Mouse (Mus musculus) intestine, embryonic 15.5 days (tissue): ENCODE measurements at regions not wholly inside any gene's neighbourhood (a gene's known extent, or its start where the extent isn't known, plus 50 kb on each side); places are given as distances from the start of the nearest gene placed in this dataset.

Experiments
- ATAC-seq: fragments of 200-750 bp; cut with Nextera tagmentation; 2 replicates; pipeline ENCODE4 v1.8.0; 2017; ENCODE audit warnings: moderate TSS enrichment, moderate library complexity
- H3K27ac ChIP-seq: fragments of 300-500 bp; sonication (generic); 2 replicates; pipeline ENCODE4 v1.5.1; 2015; ENCODE audit warnings: mild to moderate bottlenecking, inconsistent platforms
- H3K27me3 ChIP-seq: fragments of 300-500 bp; sonication (generic); replicated peaks from 2 replicates; pipeline ENCODE4 v1.6.1; 2015; ENCODE audit warnings: inconsistent platforms
- H3K36me3 ChIP-seq: fragments of 300-500 bp; sonication (generic); 2 replicates; pipeline ENCODE4 v1.6.1; 2015; ENCODE audit warnings: inconsistent platforms
- H3K4me1 ChIP-seq: fragments of 300-500 bp; sonication (generic); replicated peaks from 2 replicates; pipeline ENCODE4 v1.6.1; 2015; ENCODE audit warnings: inconsistent platforms
- H3K4me2 ChIP-seq: fragments of 300-500 bp; sonication (generic); replicated peaks from 2 replicates; pipeline ENCODE4 v1.6.1; 2015; ENCODE audit warnings: mild to moderate bottlenecking, inconsistent platforms
- H3K4me3 ChIP-seq: fragments of 300-500 bp; sonication (generic); replicated peaks from 2 replicates; pipeline ENCODE4 v1.5.1; 2015; ENCODE audit warnings: inconsistent platforms
- H3K9ac ChIP-seq: fragments of 300-500 bp; sonication (generic); 2 replicates; pipeline ENCODE4 v1.6.1; 2015; ENCODE audit warnings: inconsistent platforms
- H3K9me3 ChIP-seq: fragments of 300-500 bp; sonication (generic); 2 replicates; pipeline ENCODE4 v1.6.1; 2016; ENCODE audit warnings: inconsistent platforms
- WGBS: fragments of 180-500 bp; shearing (Covaris S2); methylation state at CpG from one replicate; pipeline ENCODE4 v1.1.7; 2015; 5-methylcytosine and 5-hydroxymethylcytosine counted together

DNA sequence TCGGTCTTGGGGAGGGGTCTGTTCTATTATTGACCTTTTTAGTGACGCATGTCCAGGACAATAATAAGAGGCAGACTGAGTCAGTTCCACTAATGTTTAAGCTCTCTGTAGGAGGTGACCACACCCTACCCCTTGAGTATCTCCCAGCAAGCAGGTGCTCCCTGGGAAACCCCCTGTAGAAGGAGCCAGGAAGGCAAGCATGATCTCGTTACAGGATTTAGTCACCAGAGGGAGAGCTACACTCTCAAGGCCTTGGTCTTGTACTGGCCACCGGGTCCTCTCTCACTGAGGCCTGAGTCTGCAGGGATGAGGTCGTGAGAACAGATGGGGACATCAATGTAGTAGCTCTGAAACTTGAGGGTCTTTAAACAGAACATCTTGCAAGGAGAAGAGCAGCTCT is 55.3 kb upstream of the Ccnd2 start:
- H3K4me3 ChIP-seq: no peak overlapping the region
- no peak overlapping the region for H3K27ac ChIP-seq
- no peaks in the 10 kb centered on the region for H3K36me3 ChIP-seq
- WGBS: 72% methylated on average over 5 of the region's 5 CpGs
- ATAC-seq: no peak
- H3K9me3 ChIP-seq: no peaks in the 10 kb centered on the region
- H3K27me3 ChIP-seq: no peaks in the 10 kb centered on the region
- H3K4me2 ChIP-seq: no peak overlapping the region
- no peak overlapping the region for H3K9ac ChIP-seq
- no peaks in the 10 kb centered on the region for H3K4me1 ChIP-seq

DNA sequence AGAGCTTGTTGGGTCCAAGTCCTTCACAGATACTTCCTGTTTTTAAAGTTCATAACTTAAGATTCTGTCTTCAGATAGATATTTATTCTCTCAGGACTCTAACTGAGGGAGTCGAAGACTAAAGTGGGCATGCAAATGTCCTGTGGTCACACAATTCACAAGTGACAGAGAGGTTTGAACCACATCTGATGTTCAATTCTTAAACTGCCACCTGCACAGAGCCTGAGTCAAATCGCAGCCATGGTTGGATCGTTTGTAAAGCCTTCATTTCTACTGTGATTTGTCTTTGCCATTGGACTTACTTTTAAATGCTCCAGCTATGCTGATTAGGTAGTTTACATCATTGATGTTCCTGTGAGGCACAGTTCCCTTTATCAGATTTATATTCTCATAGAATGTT is 61.4 kb upstream of the Ccnd2 start:
- no peak overlapping the region for H3K27ac ChIP-seq
- 91% methylated on average over 3 of the region's 3 CpGs for WGBS
- H3K36me3 ChIP-seq: no peaks in the 10 kb centered on the region
- ATAC-seq: no peak
- H3K9me3 ChIP-seq: no peaks in the 10 kb centered on the region
- no peak overlapping the region for H3K4me3 ChIP-seq
- H3K9ac ChIP-seq: no peak overlapping the region
- no peaks in the 10 kb centered on the region for H3K27me3 ChIP-seq
- no peak overlapping the region for H3K4me2 ChIP-seq
- H3K4me1 ChIP-seq: no peaks in the 10 kb centered on the region

DNA sequence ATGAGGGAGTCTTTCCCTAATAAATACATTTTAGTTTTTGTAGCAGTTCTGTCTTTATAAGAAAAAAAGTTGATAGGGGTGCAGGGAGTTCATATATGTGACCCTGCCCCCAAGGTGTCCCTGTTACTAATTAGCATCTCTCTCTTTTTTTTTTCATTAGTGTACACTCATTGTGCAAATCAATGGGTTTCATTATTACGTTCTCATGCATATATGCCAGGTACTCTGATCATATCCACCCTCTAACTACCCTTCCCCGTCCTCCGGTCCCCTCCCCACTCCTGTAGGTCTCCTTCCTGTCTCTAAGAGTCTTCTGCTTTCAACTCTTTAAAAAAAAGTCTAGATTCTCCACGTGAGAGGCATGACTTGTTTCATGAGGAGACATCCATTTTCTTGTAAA is 63.9 kb upstream of the Ccnd2 start:
- H3K4me1 ChIP-seq: no peaks in the 10 kb centered on the region
- no peak overlapping the region for H3K4me3 ChIP-seq
- no peak overlapping the region for H3K9ac ChIP-seq
- no peak overlapping the region for H3K4me2 ChIP-seq
- 56% methylated on average over 4 of the region's 4 CpGs for WGBS
- H3K27ac ChIP-seq: no peak overlapping the region
- H3K36me3 ChIP-seq: no peaks in the 10 kb centered on the region
- H3K27me3 ChIP-seq: no peaks in the 10 kb centered on the region
- no peaks in the 10 kb centered on the region for H3K9me3 ChIP-seq
- no peak for ATAC-seq

DNA sequence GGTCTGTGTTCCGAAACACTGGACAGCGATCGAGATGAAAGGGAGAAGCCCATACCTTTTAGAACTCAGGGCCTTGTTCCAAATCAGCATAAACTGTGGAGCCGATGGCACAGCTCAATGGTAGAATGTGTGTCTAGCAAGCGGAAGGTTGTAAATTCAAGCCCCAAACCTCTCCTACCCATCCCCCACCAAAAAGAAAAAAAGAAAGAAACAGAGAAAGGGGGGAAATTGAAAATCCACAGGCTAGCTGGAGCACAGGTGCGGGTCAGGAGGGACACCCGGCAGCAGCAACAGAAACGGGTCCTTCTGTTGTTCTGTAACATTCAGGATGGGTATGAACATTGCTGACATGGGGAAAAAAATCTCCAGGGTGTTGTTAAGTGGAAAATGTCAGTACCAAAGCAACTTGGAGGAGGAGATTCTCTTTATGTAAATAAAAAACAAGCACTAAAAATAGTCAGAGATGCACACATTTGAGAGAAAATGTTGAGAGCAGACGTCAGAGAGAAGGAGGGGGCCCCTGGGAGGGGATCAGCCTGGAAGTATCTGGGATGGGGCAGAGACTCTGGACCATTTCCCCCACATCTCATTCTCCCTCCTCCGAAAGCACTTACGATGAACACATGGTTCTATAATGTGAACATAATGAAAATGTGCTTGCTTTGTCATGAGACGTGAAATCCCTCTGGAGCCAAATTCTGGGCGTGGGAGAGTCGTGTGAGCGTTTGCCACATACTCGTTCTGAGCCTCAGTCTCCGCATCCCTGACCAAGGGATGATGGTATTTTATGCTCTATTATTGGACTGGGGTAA is 66.8 kb upstream of the Ccnd2 start:
- no peak for ATAC-seq
- Histone ChIP-seq H3K4me1 (no peaks in the 10 kb centered on the region), H3K36me3 (no peaks in the 10 kb centered on the region), H3K27ac (no peak overlapping the region), H3K9ac (no peak overlapping the region), H3K4me2 (no peak overlapping the region), H3K9me3 (no peaks in the 10 kb centered on the region), H3K27me3 (no peaks in the 10 kb centered on the region), H3K4me3 (no peak overlapping the region)
- WGBS: 74% methylated on average over 17 of the region's 17 CpGs

DNA sequence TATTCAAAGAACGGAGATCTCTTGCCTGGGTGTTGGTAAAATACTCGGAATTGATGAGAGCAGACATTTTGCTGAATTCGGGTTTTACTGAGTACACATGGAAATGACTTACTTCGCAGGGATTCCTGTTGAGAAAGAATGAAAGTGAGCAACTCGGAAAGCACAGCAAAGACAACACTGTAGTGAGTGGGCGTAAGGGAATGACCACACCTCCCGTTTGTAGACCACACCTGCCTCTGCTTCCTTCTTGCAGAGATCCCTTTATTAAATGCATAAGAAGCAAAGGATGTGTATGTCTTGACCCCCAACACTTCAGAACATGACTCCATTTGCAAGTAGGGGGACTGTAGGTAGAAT is 67.4 kb upstream of the Ccnd2 start:
- WGBS: 77% methylated on average over 7 of the region's 7 CpGs
- Histone ChIP-seq H3K4me2 (no peak overlapping the region), H3K27me3 (no peaks in the 10 kb centered on the region), H3K9ac (no peak overlapping the region), H3K36me3 (no peaks in the 10 kb centered on the region), H3K4me3 (no peak overlapping the region), H3K4me1 (no peaks in the 10 kb centered on the region), H3K27ac (no peak overlapping the region), H3K9me3 (no peaks in the 10 kb centered on the region)
- no peak for ATAC-seq

DNA sequence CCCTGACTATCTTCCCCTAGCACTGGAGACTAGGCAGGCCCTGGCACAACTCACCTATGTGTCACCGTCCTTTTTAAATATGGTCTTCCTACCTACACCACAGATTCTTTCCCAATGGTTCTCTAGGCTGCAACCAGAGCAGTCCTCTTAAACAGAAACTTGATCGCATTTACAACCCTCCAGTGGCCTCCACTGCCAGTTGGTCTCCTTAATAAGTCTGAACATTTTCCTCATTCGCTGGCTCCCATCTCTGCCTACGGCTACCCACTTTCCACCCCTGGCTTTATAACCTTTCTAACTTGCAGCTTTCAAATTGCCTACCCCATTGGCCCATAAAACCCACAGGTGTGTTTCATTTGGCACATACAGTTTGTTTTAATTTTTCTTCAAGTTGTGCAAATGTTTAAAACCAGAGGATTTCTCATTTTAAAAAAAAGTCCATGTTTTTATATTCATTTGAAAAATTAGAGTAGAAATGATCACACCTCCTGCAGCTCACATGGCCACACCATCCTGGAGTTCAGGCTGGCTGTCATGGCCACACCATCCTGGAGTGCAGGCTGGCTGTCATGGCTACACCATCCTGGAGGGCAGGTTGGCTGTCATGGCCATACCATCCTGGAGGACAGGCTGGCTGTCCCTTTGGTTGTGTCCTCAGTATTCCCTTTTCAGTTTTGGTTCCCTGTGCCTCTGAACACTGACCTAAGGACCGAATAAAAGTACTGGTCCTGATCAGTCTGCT is 74.4 kb upstream of the Ccnd2 start:
- no peak overlapping the region for H3K27ac ChIP-seq
- no peak overlapping the region for H3K4me3 ChIP-seq
- 70% methylated on average over 5 of the region's 5 CpGs for WGBS
- H3K4me1 ChIP-seq: no peaks in the 10 kb centered on the region
- H3K4me2 ChIP-seq: no peak overlapping the region
- H3K27me3 ChIP-seq: no peaks in the 10 kb centered on the region
- H3K36me3 ChIP-seq: no peaks in the 10 kb centered on the region
- no peak overlapping the region for H3K9ac ChIP-seq
- no peaks in the 10 kb centered on the region for H3K9me3 ChIP-seq
- ATAC-seq: no peak

DNA sequence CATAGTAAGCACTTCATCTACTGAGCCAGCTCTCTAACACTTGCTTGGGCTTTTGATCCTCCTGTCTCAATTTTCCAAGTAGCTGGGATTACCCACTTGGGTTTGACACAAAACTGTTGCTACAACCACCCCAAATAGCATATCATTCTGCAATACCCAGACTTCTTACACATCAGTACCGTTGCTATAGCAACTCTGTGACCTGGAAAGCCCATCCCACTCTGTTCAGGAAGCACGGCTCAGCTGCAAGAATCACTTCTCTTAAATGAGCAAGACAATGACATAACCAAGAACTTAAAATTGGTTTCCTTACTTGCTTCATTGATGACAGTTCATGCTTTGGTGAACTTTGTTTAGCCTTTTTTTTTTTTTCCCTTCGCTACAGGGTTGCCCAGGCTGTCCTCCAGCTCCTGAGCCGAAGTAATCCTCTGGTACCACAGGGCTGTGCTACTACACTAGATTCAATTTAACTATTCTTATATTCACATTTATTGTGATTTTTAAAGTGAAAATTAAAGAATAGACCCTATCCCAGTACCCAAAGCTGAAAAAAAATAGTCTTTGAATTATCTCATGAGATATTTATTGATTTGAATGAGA is 84.6 kb upstream of the Ccnd2 start:
- Histone ChIP-seq H3K4me2 (no peak overlapping the region), H3K9me3 (no peaks in the 10 kb centered on the region), H3K27ac (no peak overlapping the region), H3K27me3 (no peaks in the 10 kb centered on the region), H3K4me1 (no peaks in the 10 kb centered on the region), H3K4me3 (no peak overlapping the region), H3K36me3 (no peaks in the 10 kb centered on the region), H3K9ac (no peak overlapping the region)
- 76% methylated on average over 4 of the region's 4 CpGs for WGBS
- ATAC-seq: no peak

DNA sequence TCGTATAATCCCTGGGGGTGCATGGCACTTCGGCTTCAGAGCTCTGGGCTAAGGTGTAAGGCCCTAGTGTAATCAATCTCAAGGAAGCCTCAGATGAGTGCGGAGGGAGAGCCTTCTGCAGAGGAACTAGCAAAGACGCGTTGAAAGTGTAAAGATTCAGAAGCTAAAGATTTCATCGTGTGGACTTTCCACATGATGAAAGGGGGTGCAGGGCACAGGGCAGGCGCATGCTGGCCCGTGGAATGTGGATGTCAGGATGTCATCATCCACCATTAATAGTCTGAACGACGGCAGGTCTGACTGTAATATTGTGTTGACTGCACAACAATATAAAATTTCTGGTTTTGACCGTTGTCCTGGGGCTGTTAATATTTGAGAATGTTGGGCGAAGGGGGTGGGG is 85.2 kb upstream of the Ccnd2 start:
- Histone ChIP-seq H3K27ac (no peak overlapping the region), H3K4me3 (no peak overlapping the region), H3K27me3 (no peaks in the 10 kb centered on the region), H3K9me3 (no peaks in the 10 kb centered on the region), H3K4me2 (no peak overlapping the region), H3K9ac (no peak overlapping the region), H3K4me1 (no peaks in the 10 kb centered on the region), H3K36me3 (no peaks in the 10 kb centered on the region)
- WGBS: 79% methylated on average over 12 of the region's 12 CpGs
- no peak for ATAC-seq

DNA sequence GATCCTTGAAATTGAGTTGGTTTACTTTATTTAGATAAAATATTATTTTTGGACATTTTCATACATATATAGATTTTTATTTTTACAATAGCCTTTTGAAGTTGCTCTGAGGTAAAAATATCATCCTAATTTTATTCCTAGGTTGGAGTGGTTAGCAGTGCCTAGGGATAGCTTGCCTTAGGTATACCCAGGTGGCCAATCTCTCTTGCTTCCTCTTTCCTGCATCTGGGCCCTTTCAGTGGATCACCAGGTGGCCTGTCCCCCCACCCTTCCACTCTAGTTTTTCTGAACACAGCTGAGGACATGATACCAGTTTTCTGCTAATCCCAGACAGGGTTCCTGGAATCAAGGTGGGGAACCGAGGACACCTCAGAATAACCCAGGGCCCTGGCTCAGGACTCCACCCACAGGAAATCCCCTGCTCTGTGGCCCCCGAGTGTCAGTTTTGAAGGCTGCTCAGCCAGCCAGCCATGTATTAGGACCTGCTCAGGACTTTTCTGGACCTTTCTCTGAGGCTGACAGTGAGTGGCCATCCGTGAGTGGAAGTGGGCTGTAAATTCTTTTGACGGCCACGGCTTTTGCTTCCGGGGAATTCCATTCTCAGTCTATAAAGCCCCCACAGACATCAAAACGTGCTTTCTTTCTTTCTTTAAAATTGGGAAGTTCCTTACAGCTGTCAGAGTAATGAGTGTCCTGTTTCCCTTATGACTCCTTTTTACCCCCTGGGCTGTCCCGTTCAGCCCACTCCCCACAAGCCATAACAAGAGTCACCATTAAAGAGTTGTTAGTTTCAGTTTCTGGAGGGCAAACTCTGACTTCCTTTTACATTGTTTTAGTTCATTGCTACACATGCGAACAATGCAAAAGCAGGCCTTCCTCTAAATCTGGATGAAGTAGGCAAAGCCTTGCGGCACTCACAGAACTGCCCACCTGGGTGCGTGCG is 87.8 kb upstream of the Ccnd2 start:
- Histone ChIP-seq H3K36me3 (no peaks in the 10 kb centered on the region), H3K27me3 (no peaks in the 10 kb centered on the region), H3K4me2 (no peak overlapping the region), H3K4me1 (no peaks in the 10 kb centered on the region), H3K9me3 (no peaks in the 10 kb centered on the region), H3K9ac (no peak overlapping the region), H3K27ac (no peak overlapping the region), H3K4me3 (no peak overlapping the region)
- 67% methylated on average over 12 of the region's 12 CpGs for WGBS
- ATAC-seq: no peak

DNA sequence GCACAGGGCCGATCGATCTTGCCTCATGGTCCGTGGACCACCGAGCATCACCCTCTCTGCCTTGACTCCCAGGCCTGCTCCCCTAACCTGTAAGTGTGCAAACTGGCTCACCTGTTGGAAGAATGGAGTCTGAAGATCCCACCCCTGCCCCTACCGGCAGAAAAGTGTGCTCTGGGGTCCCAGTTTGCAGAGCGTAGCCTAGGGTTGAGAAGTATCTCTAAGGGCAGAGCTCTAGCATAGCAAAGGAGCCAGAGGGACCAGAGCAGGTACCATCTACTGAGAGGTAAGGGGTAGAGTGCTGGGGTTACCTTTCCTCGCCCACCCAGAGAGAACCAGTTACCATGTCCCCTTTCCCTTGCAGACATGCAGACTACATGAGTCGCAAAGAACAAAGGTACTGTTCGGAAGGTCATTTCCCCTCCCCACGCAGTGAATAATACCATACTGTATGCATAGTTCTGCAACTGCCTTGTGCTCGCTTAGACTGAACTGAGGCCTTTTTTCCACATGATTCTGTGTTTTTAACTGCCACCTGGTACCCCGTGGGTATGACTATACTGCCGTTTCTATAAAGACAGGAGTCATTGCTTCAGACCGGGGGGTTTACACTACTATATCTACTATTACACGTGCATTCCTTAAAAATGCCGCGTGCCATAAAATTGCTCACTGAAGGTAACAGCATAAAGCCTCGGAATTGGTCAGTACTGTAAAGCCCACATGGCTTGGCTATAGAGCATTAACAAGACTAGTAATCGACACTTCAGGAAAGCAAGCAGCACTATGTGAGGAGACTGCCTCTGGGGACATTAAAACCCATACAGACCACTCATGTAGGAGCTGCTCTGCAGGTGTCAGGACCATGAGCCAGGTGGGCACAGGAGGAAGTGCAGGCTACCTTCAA is 88.7 kb upstream of the Ccnd2 start:
- H3K4me2 ChIP-seq: no peak overlapping the region
- no peak overlapping the region for H3K4me3 ChIP-seq
- H3K27ac ChIP-seq: no peak overlapping the region
- H3K36me3 ChIP-seq: no peaks in the 10 kb centered on the region
- no peak overlapping the region for H3K9ac ChIP-seq
- ATAC-seq: no peak
- H3K4me1 ChIP-seq: no peaks in the 10 kb centered on the region
- no peaks in the 10 kb centered on the region for H3K27me3 ChIP-seq
- H3K9me3 ChIP-seq: no peaks in the 10 kb centered on the region
- 88% methylated on average over 19 of the region's 19 CpGs for WGBS

DNA sequence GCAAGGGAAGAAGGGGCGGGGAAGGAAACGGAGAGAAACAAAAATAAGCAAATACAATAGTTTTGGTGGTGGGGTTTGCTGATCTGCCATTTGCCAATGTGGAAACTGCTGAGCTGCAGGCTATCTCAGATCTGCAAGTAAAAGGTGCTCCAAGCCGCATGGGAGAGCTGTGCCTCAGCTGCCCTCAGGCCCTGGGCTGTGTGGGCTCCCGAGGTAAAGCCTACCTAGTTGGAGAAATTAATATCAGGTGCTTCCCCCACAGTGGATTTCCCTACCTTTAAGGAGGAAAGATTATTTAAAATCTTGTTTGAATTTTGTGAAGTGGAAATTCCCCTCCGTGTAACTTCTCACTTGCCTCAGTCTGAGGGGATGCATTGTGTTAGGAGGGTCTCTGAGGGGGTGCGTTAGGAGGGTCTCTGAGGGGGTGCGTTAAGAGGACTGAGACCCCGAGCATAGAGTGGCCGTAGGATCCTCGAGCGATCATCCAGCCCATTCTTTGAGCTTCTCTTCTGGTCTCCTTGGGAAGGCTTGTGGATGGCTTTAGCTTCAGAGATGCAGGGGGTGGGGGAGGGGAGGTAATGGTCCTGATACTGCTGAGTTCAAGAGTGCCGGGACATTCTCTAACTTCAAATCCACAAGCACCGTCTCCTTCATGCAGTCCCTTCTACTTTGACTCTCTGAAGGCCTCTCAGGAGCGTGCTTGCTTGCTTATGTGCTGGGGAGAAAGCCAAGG is 89.9 kb upstream of the Ccnd2 start:
- no peaks in the 10 kb centered on the region for H3K4me1 ChIP-seq
- H3K27me3 ChIP-seq: no peaks in the 10 kb centered on the region
- H3K9me3 ChIP-seq: no peaks in the 10 kb centered on the region
- no peak overlapping the region for H3K27ac ChIP-seq
- H3K36me3 ChIP-seq: no peaks in the 10 kb centered on the region
- WGBS: 73% methylated on average over 14 of the region's 14 CpGs
- no peak overlapping the region for H3K4me2 ChIP-seq
- H3K4me3 ChIP-seq: no peak overlapping the region
- H3K9ac ChIP-seq: no peak overlapping the region
- no peak for ATAC-seq
